Mouse (Mus musculus) embryonic facial prominence, embryonic 14.5 days (tissue): ENCODE data around the gene Krtap28-10. TPM values are rescaled to one million over a fixed set of nuclear protein-coding genes. Genes with fewer than 3 reads are reported as not detected.
"Not testable (repeated sequence)": the region's sequence is repeated elsewhere in the genome, so short reads cannot be mapped to it uniquely, and the experiment has no call there.

ENCODE experiments used
- ATAC-seq: fragments of 200-750 bp; cut with Nextera tagmentation; 2 replicates; pipeline ENCODE4 v1.8.0; 2017; ENCODE audit warnings: low read depth, moderate number of reproducible peaks, moderate TSS enrichment
- DNase-seq: peaks from one replicate; pipeline ENCODE4 v3.0.0-alpha.2; 2015; ENCODE audit warnings: low spot score
- H3K27ac ChIP-seq: fragments of 300-500 bp; sonication (generic); replicated peaks from 2 replicates; pipeline ENCODE4 v1.5.1; 2014; ENCODE audit warnings: low read depth, mild to moderate bottlenecking, low read length, moderate library complexity
- H3K27me3 ChIP-seq: fragments of 300-500 bp; sonication (generic); replicated peaks from 2 replicates; pipeline ENCODE4 v1.6.1; 2014; ENCODE audit warnings: low read length; ENCODE audit not compliant: control insufficient read depth, insufficient read depth
- H3K36me3 ChIP-seq: fragments of 300-500 bp; sonication (generic); 2 replicates; pipeline ENCODE4 v1.6.1; 2014; ENCODE audit warnings: low read length, mixed read lengths; ENCODE audit not compliant: control insufficient read depth, insufficient read depth
- H3K4me1 ChIP-seq: fragments of 300-500 bp; sonication (generic); 2 replicates; pipeline ENCODE4 v1.6.1; 2014; ENCODE audit warnings: antibody characterized with exemption, low read length; ENCODE audit not compliant: control insufficient read depth, insufficient read depth
- H3K4me2 ChIP-seq: fragments of 300-500 bp; sonication (generic); 2 replicates; pipeline ENCODE4 v1.6.1; 2014; ENCODE audit warnings: low read depth, mild to moderate bottlenecking, low read length, moderate library complexity, mixed read lengths
- H3K4me3 ChIP-seq: fragments of 300-500 bp; sonication (generic); 2 replicates; pipeline ENCODE4 v1.5.1; 2014; ENCODE audit warnings: low read depth, mild to moderate bottlenecking, low read length
- H3K9ac ChIP-seq: fragments of 300-500 bp; sonication (generic); 2 replicates; pipeline ENCODE4 v1.6.1; 2014; ENCODE audit warnings: low read depth, mild to moderate bottlenecking, low read length, moderate library complexity, mixed read lengths
- H3K9me3 ChIP-seq: fragments of 300-500 bp; sonication (generic); 2 replicates; pipeline ENCODE4 v1.6.1; 2016; ENCODE audit warnings: low read length; ENCODE audit not compliant: control insufficient read depth
- WGBS: fragments of 180-500 bp; shearing (Covaris S2); extraction: QIAGEN DNeasy Blood & Tissue Kit; methylation state at CpG from one replicate; pipeline ENCODE4 v1.1.7; 2014; 5-methylcytosine and 5-hydroxymethylcytosine counted together
- polyA plus RNA-seq: library from polyadenylated mRNA; unstranded; fragments of >200 nt; fragmentation: Nextera tagmentation; extraction: Ambion mirVana; gene quantifications from 2 replicates; pipeline ENCODE4 v1.2.1, GENCODE M21; 2014

Krtap28-10 gene
- polyA plus RNA-seq, 1 experiment from 2014 or later: 0.36 TPM

DNA sequence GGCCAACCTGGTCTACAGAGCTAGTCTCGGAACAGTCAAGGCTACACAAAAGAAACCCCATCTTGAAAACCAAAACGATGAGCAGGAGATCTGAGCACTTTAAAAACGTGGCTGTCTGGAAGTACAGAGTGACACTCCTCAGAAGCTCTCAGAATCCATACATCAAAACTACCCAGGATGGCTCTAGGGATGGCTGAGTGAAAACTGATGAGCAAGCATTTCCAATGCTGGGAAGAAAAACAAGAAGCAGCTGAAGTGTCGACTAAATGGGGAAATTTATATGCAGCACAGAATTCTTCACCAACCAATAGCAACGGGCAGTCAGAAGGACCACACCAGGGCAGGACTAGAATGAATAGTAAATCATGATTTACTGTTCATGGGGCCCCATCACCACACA is 7.8 kb downstream of the Krtap28-10 start:
- no peak overlapping the region for H3K27ac ChIP-seq
- WGBS: 69% methylated on average over 5 of the region's 5 CpGs
- H3K27me3 ChIP-seq: no peaks in the 10 kb centered on the region
- H3K4me2 ChIP-seq: no peak overlapping the region
- H3K9me3 ChIP-seq: no peaks in the 10 kb centered on the region
- DNase-seq (no peak), ATAC-seq (no peak)
- no peaks in the 10 kb centered on the region for H3K36me3 ChIP-seq
- H3K4me3 ChIP-seq: no peak overlapping the region
- H3K9ac ChIP-seq: no peak overlapping the region
- no peaks in the 10 kb centered on the region for H3K4me1 ChIP-seq

DNA sequence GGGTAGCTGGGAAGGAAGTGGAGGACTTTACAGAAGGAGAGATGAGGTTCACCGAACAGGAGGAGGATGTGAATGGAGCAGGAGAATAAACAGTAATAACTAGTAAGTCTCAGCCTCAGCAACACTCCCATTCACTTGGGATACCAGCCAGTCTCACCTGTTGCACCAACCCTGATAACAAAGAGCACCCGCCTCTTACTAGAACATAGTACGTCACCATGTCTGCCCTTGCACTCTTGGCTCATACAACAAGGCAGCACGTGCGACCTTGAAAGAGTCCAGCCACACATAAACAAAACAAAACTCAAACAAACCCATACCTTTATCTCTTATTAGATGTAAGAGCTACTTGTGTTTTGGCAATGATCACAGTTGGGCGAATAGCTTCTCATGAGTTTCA is 9.8 kb downstream of the Krtap28-10 start:
- Histone ChIP-seq H3K9ac (no peak overlapping the region), H3K9me3 (no peaks in the 10 kb centered on the region), H3K4me1 (no peaks in the 10 kb centered on the region), H3K4me3 (no peak overlapping the region), H3K36me3 (no peaks in the 10 kb centered on the region), H3K27ac (no peak overlapping the region), H3K4me2 (no peak overlapping the region), H3K27me3 (no peaks in the 10 kb centered on the region)
- DNase-seq (no peak), ATAC-seq (no peak)
- 89% methylated on average over 6 of the region's 6 CpGs for WGBS

DNA sequence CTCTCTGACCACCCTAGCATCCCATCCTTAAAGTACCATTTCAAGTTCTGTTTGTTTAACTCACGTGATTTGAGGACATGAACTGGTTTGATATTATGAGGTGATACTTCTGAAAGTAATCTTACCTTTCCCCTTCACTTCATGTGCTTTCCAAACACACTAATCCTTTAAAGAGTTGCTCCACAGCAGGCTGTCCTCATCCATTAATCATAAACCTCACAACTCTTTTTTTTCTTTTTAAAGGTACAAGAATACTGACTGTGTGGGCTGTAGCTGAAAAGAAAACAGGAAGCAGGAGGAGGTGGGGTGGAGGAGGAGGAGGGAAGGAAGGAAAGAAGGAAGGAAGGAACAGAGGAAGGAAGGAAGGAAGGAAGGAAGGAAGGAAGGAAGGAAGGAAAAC is 10.3 kb downstream of the Krtap28-10 start:
- Histone ChIP-seq H3K36me3 (no peaks in the 10 kb centered on the region), H3K9me3 (no peaks in the 10 kb centered on the region), H3K9ac (no peak overlapping the region), H3K4me2 (no peak overlapping the region), H3K4me3 (no peak overlapping the region), H3K27ac (no peak overlapping the region), H3K27me3 (no peaks in the 10 kb centered on the region), H3K4me1 (no peaks in the 10 kb centered on the region)
- DNase-seq (no peak), ATAC-seq (no peak)
- 32% methylated on average over 1 of the region's 1 CpGs for WGBS

DNA sequence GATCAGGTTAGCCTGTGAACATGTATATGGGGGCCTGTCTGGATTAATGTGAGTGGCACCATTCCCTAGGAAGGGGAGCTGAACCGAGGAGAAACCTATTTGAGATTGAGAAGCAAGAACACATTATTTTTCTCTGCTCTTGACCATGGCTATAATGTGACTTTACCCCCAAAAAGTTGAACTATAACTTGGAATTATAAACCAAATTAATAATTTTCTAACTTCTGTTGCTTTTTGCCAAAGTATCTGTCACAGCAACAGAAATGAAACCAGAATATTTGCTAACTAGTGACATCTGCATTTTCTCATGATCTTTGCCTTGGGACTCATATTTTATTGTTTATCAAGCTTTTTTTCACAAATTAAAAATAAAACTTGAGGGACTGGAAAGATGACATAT is 25.7 kb downstream of the Krtap28-10 start:
- no peak for DNase-seq
- no peak for ATAC-seq
- Histone ChIP-seq H3K4me3 (no peak overlapping the region), H3K9me3 (no peaks in the 10 kb centered on the region), H3K4me2 (no peak overlapping the region), H3K27ac (no peak overlapping the region), H3K36me3 (no peaks in the 10 kb centered on the region), H3K9ac (no peak overlapping the region), H3K27me3 (no peaks in the 10 kb centered on the region), H3K4me1 (no peaks in the 10 kb centered on the region)
- 74% methylated on average over 1 of the region's 1 CpGs for WGBS

DNA sequence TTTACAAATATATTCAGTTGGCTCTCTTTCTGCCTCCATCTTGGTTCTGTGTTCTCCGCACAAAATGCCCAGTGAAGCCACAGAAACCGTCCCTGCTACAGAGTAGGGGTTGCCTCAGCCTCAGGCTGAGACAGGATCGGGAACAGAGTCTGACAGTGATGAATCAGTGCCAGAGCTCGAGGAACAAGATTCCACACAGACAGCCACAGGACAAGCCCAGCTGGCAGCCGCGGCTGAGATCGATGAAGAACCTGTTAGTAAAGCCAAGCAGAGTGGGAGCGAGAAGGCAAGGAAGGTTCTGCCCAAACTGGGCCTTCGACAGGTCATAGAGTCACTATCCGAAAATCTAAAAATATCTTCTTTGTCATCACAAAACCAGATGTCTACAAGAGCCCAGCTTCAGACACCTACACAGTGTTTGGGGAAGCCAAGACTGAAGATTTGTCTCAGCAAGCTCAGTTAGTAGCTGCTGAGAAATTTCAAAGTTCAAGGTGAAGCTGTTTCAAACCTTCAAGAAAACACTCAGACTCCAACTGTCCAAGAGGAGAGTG is 26.9 kb downstream of the Krtap28-10 start:
- Histone ChIP-seq H3K36me3 (no peaks in the 10 kb centered on the region), H3K9me3 (no peaks in the 10 kb centered on the region), H3K4me1 (no peaks in the 10 kb centered on the region), H3K27me3 (no peaks in the 10 kb centered on the region), H3K4me2 (no peak overlapping the region), H3K9ac (no peak overlapping the region), H3K27ac (no peak overlapping the region), H3K4me3 (no peak overlapping the region)
- ATAC-seq (no peak), DNase-seq (no peak)
- 77% methylated on average over 10 of the region's 10 CpGs for WGBS

DNA sequence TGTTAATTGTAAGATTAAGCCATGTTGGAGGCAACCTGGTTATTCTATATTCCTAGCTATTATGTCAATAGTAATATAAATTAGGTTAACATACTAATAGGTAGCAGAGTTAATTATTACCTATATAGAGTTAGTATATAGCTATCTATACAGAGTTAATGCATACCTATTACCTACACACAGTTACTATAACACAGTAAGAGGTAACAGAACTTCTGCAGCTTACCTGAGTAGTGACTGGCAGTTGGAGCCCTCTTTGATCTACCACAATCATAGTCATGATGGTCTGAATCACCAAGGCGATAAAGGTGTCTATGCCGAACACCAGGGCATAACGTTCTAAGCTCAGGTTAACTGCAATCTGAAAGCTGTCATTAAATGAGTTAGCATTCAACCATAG is 27.8 kb downstream of the Krtap28-10 start:
- 93% methylated on average over 3 of the region's 3 CpGs for WGBS
- H3K27ac ChIP-seq: no peak overlapping the region
- no peaks in the 10 kb centered on the region for H3K27me3 ChIP-seq
- no peak overlapping the region for H3K4me2 ChIP-seq
- H3K36me3 ChIP-seq: no peaks in the 10 kb centered on the region
- H3K9me3 ChIP-seq: no peaks in the 10 kb centered on the region
- ATAC-seq: no peak
- H3K4me1 ChIP-seq: no peaks in the 10 kb centered on the region
- no peak overlapping the region for H3K4me3 ChIP-seq
- H3K9ac ChIP-seq: no peak overlapping the region
- no peak for DNase-seq

DNA sequence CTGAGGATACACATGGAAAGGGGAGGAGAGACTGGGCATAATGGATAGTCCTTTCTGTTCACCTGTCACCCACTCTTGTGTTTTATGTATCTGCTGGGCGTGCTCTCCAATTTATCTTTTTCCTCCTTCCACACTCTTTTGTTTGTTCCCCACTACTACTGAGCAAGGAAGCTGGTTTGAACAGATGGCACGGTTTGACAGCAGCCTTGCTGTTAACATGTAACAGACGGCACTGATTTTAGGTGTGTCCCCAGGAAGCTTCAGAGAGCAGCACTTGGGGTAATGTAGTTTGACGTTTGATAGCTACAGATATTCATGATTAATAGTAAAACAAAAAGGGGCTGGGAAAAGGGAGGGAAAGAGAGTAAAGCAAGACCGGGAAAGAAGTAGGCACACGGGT is 34.8 kb downstream of the Krtap28-10 start:
- DNase-seq (no peak), ATAC-seq (no peak)
- WGBS: 58% methylated on average over 6 of the region's 6 CpGs

DNA sequence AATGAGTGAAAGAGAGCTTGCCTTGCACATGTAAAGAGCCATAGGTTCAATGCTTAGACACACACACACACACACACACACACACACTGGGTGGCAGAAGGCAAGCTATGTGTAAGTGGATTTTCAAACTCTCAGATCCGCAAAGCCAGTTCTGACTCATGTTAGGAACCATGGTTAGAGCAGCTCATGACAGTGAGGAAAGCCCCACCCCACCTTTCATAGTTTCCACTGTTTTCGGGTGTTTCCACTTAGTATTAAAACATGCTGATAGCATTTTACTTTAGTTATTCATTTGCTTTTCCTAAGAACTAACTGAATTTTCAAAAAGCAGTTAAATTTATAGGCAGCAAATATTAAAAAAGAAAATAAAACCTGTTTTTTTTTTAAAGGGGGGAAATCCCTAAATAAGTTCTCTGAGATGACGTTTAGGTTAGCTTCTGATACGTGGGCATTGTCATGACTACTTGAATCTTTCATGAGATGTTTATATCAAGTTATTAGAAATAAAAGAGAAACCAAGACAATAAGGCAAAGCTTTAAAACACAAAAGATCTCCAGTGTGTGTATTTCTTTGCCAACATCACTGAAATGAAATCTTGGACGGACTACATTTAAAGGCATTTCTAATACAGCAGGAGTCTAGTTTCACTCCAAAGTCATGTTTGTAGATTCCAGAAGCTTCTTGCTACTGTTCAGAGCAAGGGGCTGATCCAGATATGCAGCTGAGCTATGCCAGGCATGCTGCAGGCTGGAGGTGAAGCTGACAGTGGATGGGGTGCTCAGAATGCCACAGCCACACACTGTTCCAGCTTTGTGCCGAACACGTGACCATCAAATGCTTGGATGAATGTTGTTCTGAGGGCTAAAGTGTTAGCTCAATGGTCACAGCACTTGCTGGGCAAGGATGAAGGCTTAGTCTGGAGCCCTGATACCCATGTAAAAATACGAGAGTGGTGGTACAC is 35.8 kb downstream of the Krtap28-10 start:
- Histone ChIP-seq H3K9ac (no peak overlapping the region), H3K9me3 (no peaks in the 10 kb centered on the region), H3K27ac (no peak overlapping the region), H3K36me3 (no peaks in the 10 kb centered on the region), H3K4me2 (no peak overlapping the region), H3K27me3 (no peaks in the 10 kb centered on the region), H3K4me3 (no peak overlapping the region), H3K4me1 (no peaks in the 10 kb centered on the region)
- WGBS: 76% methylated on average over 8 of the region's 8 CpGs
- ATAC-seq: no peak
- no peak for DNase-seq

More for the DNA sequence above, 34.8 kb downstream of the Krtap28-10 start:
- H3K27ac ChIP-seq: no peak overlapping the region
- H3K4me2 ChIP-seq: no peak overlapping the region
- H3K9ac ChIP-seq: no peak overlapping the region
- no peaks in the 10 kb centered on the region for H3K4me1 ChIP-seq
- H3K36me3 ChIP-seq: no peaks in the 10 kb centered on the region
- no peaks in the 10 kb centered on the region for H3K27me3 ChIP-seq
- no peaks in the 10 kb centered on the region for H3K9me3 ChIP-seq
- no peak overlapping the region for H3K4me3 ChIP-seq

DNA sequence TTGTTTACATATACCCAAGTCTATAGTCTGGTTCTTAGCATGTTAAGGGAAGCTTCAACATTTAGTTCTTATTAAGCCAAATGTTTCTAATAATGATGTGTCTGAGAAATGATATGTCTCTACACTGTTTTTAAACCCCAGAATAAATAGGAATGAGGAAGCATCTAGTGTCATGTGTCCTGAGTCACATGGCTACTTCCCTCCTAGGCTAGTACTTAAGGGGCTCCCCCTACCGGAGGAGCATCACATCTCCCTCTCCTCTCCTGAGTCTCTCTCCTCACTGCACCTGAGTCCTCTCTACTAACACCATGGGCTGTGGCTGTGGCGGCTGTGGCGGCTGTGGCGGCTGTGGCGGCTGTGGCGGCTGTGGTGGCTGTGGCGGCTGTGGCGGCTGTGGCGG is 42.0 kb downstream of the Krtap28-10 start, which contains the start of gene Gm47959:
Gene Gm47959 (plus strand): TSS at position 243 of the 400 bp plus-strand sequence.
- H3K36me3 ChIP-seq, H3K4me3 ChIP-seq, H3K27me3 ChIP-seq, H3K9ac ChIP-seq, H3K27ac ChIP-seq, H3K4me2 ChIP-seq, H3K9me3 ChIP-seq, DNase-seq, ATAC-seq, H3K4me1 ChIP-seq: not testable (repeated sequence)
- 89% methylated on average over 2 of the region's 9 CpGs for WGBS
